Mouse (Mus musculus): Measurements from ENCODE around the gene Ppp1r37.
"Not testable (repeated sequence)": the region's sequence is repeated elsewhere in the genome, so short reads cannot be mapped to it uniquely, and the experiment has no call there.

Gene Ppp1r37

GRCm38 (mm10) chr7:19562643-19563410, at the start of gene Ppp1r37:
Gene Ppp1r37, minus strand, starts transcription at chr7:19563076.
- DNase-seq (ENCODE audit: low spot score), result peak; percentile 47

GRCm38 (mm10) chr7:19610969-19611368, 48.1 kb upstream of the Ppp1r37 start:
- DNase-seq (ENCODE audit: low spot score), result no peak

GRCm38 (mm10) chr7:19609641-19610332, 46.9 kb upstream of the Ppp1r37 start:
- peak; percentile 35 for DNase-seq (ENCODE audit: low spot score)

- DNase-seq (ENCODE audit: low spot score), result no peak
Observed at GRCm38 (mm10) chr7:19607291-19607690, 44.4 kb upstream of the Ppp1r37 start.

- DNase-seq (ENCODE audit: low spot score), result not testable (repeated sequence)
Observed at GRCm38 (mm10) chr7:19604606-19605214, 41.8 kb upstream of the Ppp1r37 start.

GRCm38 (mm10) chr7:19603849-19604605, 41.2 kb upstream of the Ppp1r37 start, which contains the start of gene Clasrp:
Gene Clasrp, minus strand, starts transcription at chr7:19604486.
- DNase-seq (ENCODE audit: low spot score), result peak; percentile 96

- no peak for DNase-seq (ENCODE audit: low spot score)
Observed at GRCm38 (mm10) chr7:19603055-19603454, 40.2 kb upstream of the Ppp1r37 start.

- DNase-seq (ENCODE audit: low spot score), result no peak
Observed at GRCm38 (mm10) chr7:19600562-19600961, 37.7 kb upstream of the Ppp1r37 start.

- DNase-seq (ENCODE audit: low spot score), result no peak
Observed at GRCm38 (mm10) chr7:19593061-19593730, 30.3 kb upstream of the Ppp1r37 start.

- DNase-seq (ENCODE audit: low spot score), result peak; percentile 73
Observed at GRCm38 (mm10) chr7:19589917-19590316, 27.0 kb upstream of the Ppp1r37 start.

- DNase-seq (ENCODE audit: low spot score), result peak; percentile 31
Observed at GRCm38 (mm10) chr7:19589207-19589606, 26.3 kb upstream of the Ppp1r37 start.

- DNase-seq (ENCODE audit: low spot score), result no peak
Observed at GRCm38 (mm10) chr7:19586269-19586668, 23.4 kb upstream of the Ppp1r37 start.

GRCm38 (mm10) chr7:19580634-19581033, 17.8 kb upstream of the Ppp1r37 start:
- no peak for DNase-seq (ENCODE audit: low spot score)

GRCm38 (mm10) chr7:19579751-19580150, 16.9 kb upstream of the Ppp1r37 start:
- no peak for DNase-seq (ENCODE audit: low spot score)

GRCm38 (mm10) chr7:19578436-19578835, 15.6 kb upstream of the Ppp1r37 start:
- DNase-seq (ENCODE audit: low spot score), result no peak

- no peak for DNase-seq (ENCODE audit: low spot score)
Observed at GRCm38 (mm10) chr7:19577877-19578414, 15.1 kb upstream of the Ppp1r37 start.

GRCm38 (mm10) chr7:19577141-19577852, 14.4 kb upstream of the Ppp1r37 start, which contains the start of the genes Zfp296 and Gemin7:
Gene Zfp296, plus strand, starts transcription at chr7:19577287.
Gene Gemin7, minus strand, starts transcription at chr7:19577595.
- no peak for DNase-seq (ENCODE audit: low spot score)

- no peak for DNase-seq (ENCODE audit: low spot score)
Observed at GRCm38 (mm10) chr7:19575559-19575958, 12.7 kb upstream of the Ppp1r37 start.

GRCm38 (mm10) chr7:19573776-19574140, 10.9 kb upstream of the Ppp1r37 start:
- DNase-seq (ENCODE audit: low spot score), result no peak

Data from adipocyte (in vitro differentiated cells).